Mouse (Mus musculus) kidney, embryonic 16.5 days (tissue): ENCODE data around the gene Wnt7b. TPM values are rescaled to one million over a fixed set of nuclear protein-coding genes. Genes with fewer than 3 reads are reported as not detected.

Experiments used
- ATAC-seq: fragments of 200-750 bp; cut with Nextera tagmentation; 2 replicates; pipeline ENCODE4 v1.8.0; 2017; ENCODE audit warnings: moderate TSS enrichment; ENCODE audit not compliant: low FRiP score, low TSS enrichment
- H3K27ac ChIP-seq: fragments of 300-500 bp; sonication (generic); 2 replicates; pipeline ENCODE4 v1.5.1; 2014; ENCODE audit warnings: low read length
- H3K27me3 ChIP-seq: fragments of 300-500 bp; sonication (generic); 2 replicates; pipeline ENCODE4 v1.6.1; 2014; ENCODE audit warnings: low read length, control low read depth, mixed read lengths; ENCODE audit not compliant: insufficient read depth
- H3K36me3 ChIP-seq: fragments of 300-500 bp; sonication (generic); 2 replicates; pipeline ENCODE4 v1.6.1; 2014; ENCODE audit warnings: low read length, control low read depth, mixed read lengths; ENCODE audit not compliant: insufficient read depth
- H3K4me1 ChIP-seq: fragments of 300-500 bp; sonication (generic); 2 replicates; pipeline ENCODE4 v1.6.1; 2014; ENCODE audit warnings: low read length, control low read depth, mixed read lengths; ENCODE audit not compliant: insufficient read depth
- H3K4me2 ChIP-seq: fragments of 300-500 bp; sonication (generic); replicated peaks from 2 replicates; pipeline ENCODE4 v1.6.1; 2014; ENCODE audit warnings: low read depth, low read length
- H3K4me3 ChIP-seq: fragments of 300-500 bp; sonication (generic); 2 replicates; pipeline ENCODE4 v1.5.1; 2014; ENCODE audit warnings: mild to moderate bottlenecking, low read length
- H3K9ac ChIP-seq: fragments of 300-500 bp; sonication (generic); replicated peaks from 2 replicates; pipeline ENCODE4 v1.6.1; 2014; ENCODE audit warnings: low read length
- H3K9me3 ChIP-seq: fragments of 300-500 bp; sonication (generic); 2 replicates; pipeline ENCODE4 v1.6.1; 2016; ENCODE audit warnings: low read length, control low read depth
- WGBS: fragments of 180-500 bp; shearing (Covaris S2); extraction: QIAGEN DNeasy Blood & Tissue Kit; methylation state at CpG from one replicate; pipeline ENCODE4 v1.1.7; 2014; 5-methylcytosine and 5-hydroxymethylcytosine counted together
- polyA plus RNA-seq: library from polyadenylated mRNA; unstranded; fragments of >200 nt; fragmentation: Nextera tagmentation; extraction: Ambion mirVana; gene quantifications from 2 replicates; pipeline ENCODE4 v1.2.1, GENCODE M21; 2015

Wnt7b gene
- polyA plus RNA-seq, 1 experiment from 2014 or later, result 22.5 TPM

- H3K4me2 ChIP-seq, result no peak overlapping the region
- H3K9ac ChIP-seq, result no peak overlapping the region
- no peaks in the 10 kb centered on the region for H3K36me3 ChIP-seq
- peaks cover 3% of the 10 kb centered on the region; the same call in 1 of the 2 replicates for H3K9me3 ChIP-seq
- H3K27ac ChIP-seq, result no peak overlapping the region
- H3K4me3 ChIP-seq, result no peak overlapping the region
- ATAC-seq, result no peak
- 84% methylated on average over 11 of the region's 11 CpGs for WGBS
- no peaks in the 10 kb centered on the region for H3K27me3 ChIP-seq
- 0 out of 2 replicates have a peak, but pooled peaks cover 4% of the 10 kb centered on the region for H3K4me1 ChIP-seq
Measured at GRCm38 (mm10) chr15:85560830-85561229, 21.4 kb downstream of the Wnt7b start.

GRCm38 (mm10) chr15:85558840-85559540 lies 23.3 kb downstream of the Wnt7b start:
- H3K9ac ChIP-seq, result no peak overlapping the region
- WGBS, result 92% methylated on average over 25 of the region's 25 CpGs
- no peak overlapping the region for H3K4me3 ChIP-seq
- H3K4me1 ChIP-seq, result 0 out of 2 replicates have a peak, but pooled peaks cover 4% of the 10 kb centered on the region
- H3K4me2 ChIP-seq, result no peak overlapping the region
- no peaks in the 10 kb centered on the region for H3K36me3 ChIP-seq
- H3K27ac ChIP-seq, result no peak overlapping the region
- H3K9me3 ChIP-seq, result peaks cover 3% of the 10 kb centered on the region; the same call in 1 of the 2 replicates
- H3K27me3 ChIP-seq, result no peaks in the 10 kb centered on the region
- no peak for ATAC-seq

GRCm38 (mm10) chr15:85555799-85556198 lies 26.5 kb downstream of the Wnt7b start:
- H3K36me3 ChIP-seq, result no peaks in the 10 kb centered on the region
- H3K4me3 ChIP-seq, result no peak overlapping the region
- no peak overlapping the region for H3K4me2 ChIP-seq
- 60% methylated on average over 10 of the region's 10 CpGs for WGBS
- 0 out of 2 replicates have a peak, but pooled peaks cover 4% of the 10 kb centered on the region for H3K4me1 ChIP-seq
- no peak overlapping the region for H3K27ac ChIP-seq
- H3K9ac ChIP-seq, result no peak overlapping the region
- H3K27me3 ChIP-seq, result no peaks in the 10 kb centered on the region
- no peaks in the 10 kb centered on the region for H3K9me3 ChIP-seq
- ATAC-seq, result no peak

GRCm38 (mm10) chr15:85553421-85553820 lies 28.9 kb downstream of the Wnt7b start:
- no peak for ATAC-seq
- no peaks in the 10 kb centered on the region for H3K9me3 ChIP-seq
- H3K9ac ChIP-seq, result no peak overlapping the region
- no peak overlapping the region for H3K4me3 ChIP-seq
- H3K36me3 ChIP-seq, result no peaks in the 10 kb centered on the region
- no peak overlapping the region for H3K4me2 ChIP-seq
- 84% methylated on average over 10 of the region's 11 CpGs for WGBS
- 0 out of 2 replicates have a peak, but pooled peaks cover 4% of the 10 kb centered on the region for H3K4me1 ChIP-seq
- no peaks in the 10 kb centered on the region for H3K27me3 ChIP-seq
- H3K27ac ChIP-seq, result no peak overlapping the region

GRCm38 (mm10) chr15:85546500-85546899 lies 35.8 kb downstream of the Wnt7b start:
- no peak overlapping the region for H3K9ac ChIP-seq
- H3K9me3 ChIP-seq, result no peaks in the 10 kb centered on the region
- no peaks in the 10 kb centered on the region for H3K36me3 ChIP-seq
- no peak for ATAC-seq
- no peaks in the 10 kb centered on the region for H3K27me3 ChIP-seq
- H3K4me2 ChIP-seq, result no peak overlapping the region
- H3K4me3 ChIP-seq, result no peak overlapping the region
- H3K4me1 ChIP-seq, result peaks cover 4% of the 10 kb centered on the region; the same call in 1 of the 2 replicates
- H3K27ac ChIP-seq, result no peak overlapping the region
- WGBS, result 69% methylated on average over 4 of the region's 4 CpGs

GRCm38 (mm10) chr15:85545369-85545768 lies 36.9 kb downstream of the Wnt7b start:
- H3K9me3 ChIP-seq, result no peaks in the 10 kb centered on the region
- H3K9ac ChIP-seq, result no peak overlapping the region
- no peak overlapping the region for H3K27ac ChIP-seq
- ATAC-seq, result no peak
- peaks cover 5% of the 10 kb centered on the region; the same call in 1 of the 2 replicates for H3K4me1 ChIP-seq
- no peaks in the 10 kb centered on the region for H3K36me3 ChIP-seq
- H3K27me3 ChIP-seq, result no peaks in the 10 kb centered on the region
- H3K4me2 ChIP-seq, result no peak overlapping the region
- WGBS, result 83% methylated on average over 5 of the region's 5 CpGs
- no peak overlapping the region for H3K4me3 ChIP-seq

GRCm38 (mm10) chr15:85538170-85538569 lies 44.1 kb downstream of the Wnt7b start:
- WGBS, result 25% methylated on average over 11 of the region's 11 CpGs
- Histone ChIP-seq H3K27ac (peak overlapping the region; percentile 80), H3K4me1 (peaks cover 51% of the 10 kb centered on the region), H3K4me2 (no peak overlapping the region), H3K4me3 (no peak overlapping the region), H3K36me3 (no peaks in the 10 kb centered on the region), H3K27me3 (no peaks in the 10 kb centered on the region), H3K9me3 (no peaks in the 10 kb centered on the region), H3K9ac (no peak overlapping the region)
- peak; percentile 64 for ATAC-seq

GRCm38 (mm10) chr15:85537151-85537550 lies 45.1 kb downstream of the Wnt7b start:
- peaks cover 47% of the 10 kb centered on the region for H3K4me1 ChIP-seq
- no peaks in the 10 kb centered on the region for H3K27me3 ChIP-seq
- no peak for ATAC-seq
- no peaks in the 10 kb centered on the region for H3K36me3 ChIP-seq
- no peak overlapping the region for H3K4me2 ChIP-seq
- WGBS, result 85% methylated on average over 24 of the region's 25 CpGs
- peak overlapping the region; percentile 80; the same call in 1 of the 2 replicates for H3K27ac ChIP-seq
- no peak overlapping the region for H3K9ac ChIP-seq
- H3K4me3 ChIP-seq, result no peak overlapping the region
- no peaks in the 10 kb centered on the region for H3K9me3 ChIP-seq

GRCm38 (mm10) chr15:85534646-85535045 lies 47.6 kb downstream of the Wnt7b start:
- Histone ChIP-seq H3K9ac (no peak overlapping the region), H3K27me3 (no peaks in the 10 kb centered on the region), H3K9me3 (no peaks in the 10 kb centered on the region), H3K36me3 (no peaks in the 10 kb centered on the region), H3K4me2 (no peak overlapping the region), H3K4me3 (no peak overlapping the region), H3K4me1 (peaks cover 51% of the 10 kb centered on the region), H3K27ac (peak overlapping the region; percentile 54)
- WGBS, result 68% methylated on average over 6 of the region's 6 CpGs
- ATAC-seq, result no peak

- ATAC-seq, result peak; percentile 25
- no peaks in the 10 kb centered on the region for H3K36me3 ChIP-seq
- no peaks in the 10 kb centered on the region for H3K9me3 ChIP-seq
- peaks cover 47% of the 10 kb centered on the region for H3K4me1 ChIP-seq
- WGBS, result 25% methylated on average over 8 of the region's 8 CpGs
- H3K4me2 ChIP-seq, result no peak overlapping the region
- no peak overlapping the region for H3K4me3 ChIP-seq
- H3K27ac ChIP-seq, result peak overlapping the region; percentile 54
- no peak overlapping the region; the same call in 1 of the 2 replicates for H3K9ac ChIP-seq
- H3K27me3 ChIP-seq, result no peaks in the 10 kb centered on the region
Measured at GRCm38 (mm10) chr15:85534215-85534614, 48.1 kb downstream of the Wnt7b start.
